Mouse (Mus musculus): ENCODE data around the gene Magt1. TPM values are rescaled to one million over a fixed set of nuclear protein-coding genes. Genes with fewer than 3 reads are reported as not detected.
"Not testable (repeated sequence)": the region's sequence is repeated elsewhere in the genome, so short reads cannot be mapped to it uniquely, and the experiment has no call there.

The Magt1 gene
- polyA plus RNA-seq, 1 experiment from 2014 or later = 63.6 TPM

- no peaks in the 10 kb centered on the region for H3K27me3 ChIP-seq (replicated peaks; ENCODE audit: control insufficient read depth, insufficient read depth, low read length)
- no peak overlapping the region for H3K9ac ChIP-seq (ENCODE audit: low read length)
- H3K9me3 ChIP-seq (ENCODE audit: control insufficient read depth, low read length) = no peaks in the 10 kb centered on the region
- H3K36me3 ChIP-seq (ENCODE audit: control insufficient read depth, insufficient read depth, low read length) = no peaks in the 10 kb centered on the region
- H3K4me3 ChIP-seq (ENCODE audit: low read depth, low read length) = peak overlapping the region; percentile 22
- DNase-seq (ENCODE audit: low spot score) (no peak), ATAC-seq (replicated peaks; ENCODE audit: low FRiP score, low TSS enrichment, low read depth) (no peak)
- WGBS = 68% methylated on average over 3 of the region's 3 CpGs
- no peaks in the 10 kb centered on the region; the same call in 1 of the 2 replicates for H3K4me1 ChIP-seq (replicated peaks; ENCODE audit: control insufficient read depth, insufficient read depth, low read length)
- H3K27ac ChIP-seq (ENCODE audit: low read depth) = peak overlapping the region; percentile 77; the same call in 1 of the 2 replicates
- H3K4me2 ChIP-seq (ENCODE audit: low read length) = peak overlapping the region; percentile 52
These were observed 853 bp upstream of the Magt1 start for GRCm38 (mm10) chrX:106012559-106012958.

DNA sequence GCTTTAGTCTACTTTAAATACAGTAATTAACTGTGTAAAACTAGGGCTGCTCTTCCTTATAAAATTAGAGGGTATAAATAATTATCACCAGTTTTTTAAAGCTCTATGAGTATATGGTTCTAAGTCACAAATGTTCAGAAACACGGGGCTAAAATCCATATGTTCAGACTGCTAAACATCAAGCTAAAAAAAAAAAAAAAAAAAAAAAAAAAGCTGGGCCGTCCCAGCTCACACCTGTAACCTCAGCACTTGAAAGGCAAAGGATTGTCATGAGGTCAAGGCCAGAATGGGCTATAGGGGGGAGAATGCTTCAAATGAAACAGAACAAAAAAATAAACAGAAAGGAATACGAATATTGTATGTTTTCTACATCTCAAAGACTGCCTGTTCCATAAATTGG is 944 bp downstream of the Magt1 start:
- Histone ChIP-seq H3K4me1 (replicated peaks; ENCODE audit: control insufficient read depth, insufficient read depth, low read length) (no peaks in the 10 kb centered on the region), H3K27ac (ENCODE audit: low read depth) (no peak overlapping the region), H3K27me3 (replicated peaks; ENCODE audit: control insufficient read depth, insufficient read depth, low read length) (no peaks in the 10 kb centered on the region), H3K4me3 (ENCODE audit: low read depth, low read length) (peak overlapping the region; percentile 56), H3K9ac (ENCODE audit: low read length) (no peak overlapping the region; the same call in 1 of the 2 replicates), H3K9me3 (ENCODE audit: control insufficient read depth, low read length) (no peaks in the 10 kb centered on the region), H3K36me3 (ENCODE audit: control insufficient read depth, insufficient read depth, low read length) (no peaks in the 10 kb centered on the region), H3K4me2 (ENCODE audit: low read length) (peak overlapping the region; percentile 52)
- 15% methylated on average over 3 of the region's 3 CpGs for WGBS
- DNase-seq (ENCODE audit: low spot score) (no peak), ATAC-seq (replicated peaks; ENCODE audit: low FRiP score, low TSS enrichment, low read depth) (no peak)

- Histone ChIP-seq H3K9me3 (ENCODE audit: control insufficient read depth, low read length) (no peaks in the 10 kb centered on the region), H3K4me2 (ENCODE audit: low read length) (no peak overlapping the region), H3K9ac (ENCODE audit: low read length) (no peak overlapping the region), H3K27me3 (replicated peaks; ENCODE audit: control insufficient read depth, insufficient read depth, low read length) (no peaks in the 10 kb centered on the region), H3K4me1 (replicated peaks; ENCODE audit: control insufficient read depth, insufficient read depth, low read length) (no peaks in the 10 kb centered on the region), H3K27ac (ENCODE audit: low read depth) (no peak overlapping the region), H3K36me3 (ENCODE audit: control insufficient read depth, insufficient read depth, low read length) (peaks cover 5% of the 10 kb centered on the region; the same call in 1 of the 2 replicates), H3K4me3 (ENCODE audit: low read depth, low read length) (no peak overlapping the region)
- ATAC-seq (replicated peaks; ENCODE audit: low FRiP score, low TSS enrichment, low read depth) (no peak), DNase-seq (ENCODE audit: low spot score) (no peak)
- WGBS = 66% methylated on average over 1 of the region's 1 CpGs
These were observed 10.1 kb downstream of the Magt1 start for GRCm38 (mm10) chrX:106001605-106002004.

- WGBS = 80% methylated on average over 14 of the region's 14 CpGs
- ATAC-seq (replicated peaks; ENCODE audit: low FRiP score, low TSS enrichment, low read depth); H3K9ac ChIP-seq (ENCODE audit: low read length); H3K36me3 ChIP-seq (ENCODE audit: control insufficient read depth, insufficient read depth, low read length); DNase-seq (ENCODE audit: low spot score); H3K4me3 ChIP-seq (ENCODE audit: low read depth, low read length); H3K27ac ChIP-seq (ENCODE audit: low read depth); H3K27me3 ChIP-seq (replicated peaks; ENCODE audit: control insufficient read depth, insufficient read depth, low read length); H3K4me1 ChIP-seq (replicated peaks; ENCODE audit: control insufficient read depth, insufficient read depth, low read length); H3K4me2 ChIP-seq (ENCODE audit: low read length); H3K9me3 ChIP-seq (ENCODE audit: control insufficient read depth, low read length): not testable (repeated sequence)
These were observed 54.6 kb downstream of the Magt1 start for GRCm38 (mm10) chrX:105957091-105957490.

GRCm38 (mm10) chrX:105953999-105954398 is 57.7 kb downstream of the Magt1 start:
- H3K27me3 ChIP-seq (replicated peaks; ENCODE audit: control insufficient read depth, insufficient read depth, low read length) = no peaks in the 10 kb centered on the region
- H3K4me2 ChIP-seq (ENCODE audit: low read length) = no peak overlapping the region
- DNase-seq (ENCODE audit: low spot score) = no peak
- no peak for ATAC-seq (replicated peaks; ENCODE audit: low FRiP score, low TSS enrichment, low read depth)
- H3K9ac ChIP-seq (ENCODE audit: low read length) = no peak overlapping the region
- H3K36me3 ChIP-seq (ENCODE audit: control insufficient read depth, insufficient read depth, low read length) = no peaks in the 10 kb centered on the region
- no peak overlapping the region for H3K27ac ChIP-seq (ENCODE audit: low read depth)
- no peaks in the 10 kb centered on the region for H3K4me1 ChIP-seq (replicated peaks; ENCODE audit: control insufficient read depth, insufficient read depth, low read length)
- WGBS = 75% methylated on average over 2 of the region's 2 CpGs
- no peak overlapping the region for H3K4me3 ChIP-seq (ENCODE audit: low read depth, low read length)
- H3K9me3 ChIP-seq (ENCODE audit: control insufficient read depth, low read length) = no peaks in the 10 kb centered on the region

GRCm38 (mm10) chrX:105946357-105946756 is 65.3 kb downstream of the Magt1 start:
- 48% methylated on average over 1 of the region's 1 CpGs for WGBS
- no peak overlapping the region for H3K4me3 ChIP-seq (ENCODE audit: low read depth, low read length)
- H3K4me2 ChIP-seq (ENCODE audit: low read length) = no peak overlapping the region
- H3K9ac ChIP-seq (ENCODE audit: low read length) = no peak overlapping the region
- DNase-seq (ENCODE audit: low spot score) = no peak
- no peaks in the 10 kb centered on the region for H3K4me1 ChIP-seq (replicated peaks; ENCODE audit: control insufficient read depth, insufficient read depth, low read length)
- ATAC-seq (replicated peaks; ENCODE audit: low FRiP score, low TSS enrichment, low read depth) = no peak
- H3K36me3 ChIP-seq (ENCODE audit: control insufficient read depth, insufficient read depth, low read length) = no peaks in the 10 kb centered on the region
- no peaks in the 10 kb centered on the region for H3K27me3 ChIP-seq (replicated peaks; ENCODE audit: control insufficient read depth, insufficient read depth, low read length)
- no peaks in the 10 kb centered on the region for H3K9me3 ChIP-seq (ENCODE audit: control insufficient read depth, low read length)
- H3K27ac ChIP-seq (ENCODE audit: low read depth) = no peak overlapping the region

DNA sequence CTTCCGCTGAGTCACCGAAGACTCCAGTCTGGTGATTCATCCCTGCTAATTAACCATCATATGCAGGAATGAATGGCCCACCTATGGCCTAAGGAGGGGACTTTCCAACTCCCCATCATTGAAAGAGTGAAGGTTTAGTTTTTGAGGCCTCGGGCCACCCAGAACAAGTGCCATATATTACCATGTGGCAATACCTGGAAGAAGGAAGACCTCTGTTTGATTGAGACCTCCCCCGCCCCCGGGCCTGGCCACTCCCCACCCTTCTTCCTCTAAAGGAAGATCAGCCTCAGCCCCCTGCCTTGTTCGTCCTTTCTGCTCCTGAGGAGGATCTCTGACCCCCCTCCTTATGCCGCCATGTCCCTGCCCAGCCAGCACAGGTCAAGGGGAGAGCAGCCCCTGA is 72.5 kb downstream of the Magt1 start:
- Histone ChIP-seq H3K4me3 (ENCODE audit: low read depth, low read length) (no peak overlapping the region), H3K9me3 (ENCODE audit: control insufficient read depth, low read length) (no peaks in the 10 kb centered on the region), H3K36me3 (ENCODE audit: control insufficient read depth, insufficient read depth, low read length) (no peaks in the 10 kb centered on the region), H3K27ac (ENCODE audit: low read depth) (no peak overlapping the region), H3K4me2 (ENCODE audit: low read length) (no peak overlapping the region), H3K4me1 (replicated peaks; ENCODE audit: control insufficient read depth, insufficient read depth, low read length) (no peaks in the 10 kb centered on the region), H3K9ac (ENCODE audit: low read length) (no peak overlapping the region), H3K27me3 (replicated peaks; ENCODE audit: control insufficient read depth, insufficient read depth, low read length) (no peaks in the 10 kb centered on the region)
- ATAC-seq (replicated peaks; ENCODE audit: low FRiP score, low TSS enrichment, low read depth) (no peak), DNase-seq (ENCODE audit: low spot score) (no peak)
- 85% methylated on average over 7 of the region's 7 CpGs for WGBS

- Histone ChIP-seq H3K27ac (ENCODE audit: low read depth) (no peak overlapping the region), H3K4me2 (ENCODE audit: low read length) (no peak overlapping the region), H3K9me3 (ENCODE audit: control insufficient read depth, low read length) (no peaks in the 10 kb centered on the region), H3K4me1 (replicated peaks; ENCODE audit: control insufficient read depth, insufficient read depth, low read length) (no peaks in the 10 kb centered on the region), H3K27me3 (replicated peaks; ENCODE audit: control insufficient read depth, insufficient read depth, low read length) (no peaks in the 10 kb centered on the region), H3K9ac (ENCODE audit: low read length) (no peak overlapping the region), H3K4me3 (ENCODE audit: low read depth, low read length) (no peak overlapping the region), H3K36me3 (ENCODE audit: control insufficient read depth, insufficient read depth, low read length) (no peaks in the 10 kb centered on the region)
- WGBS = 63% methylated on average over 2 of the region's 2 CpGs
- no peak for DNase-seq (ENCODE audit: low spot score)
- ATAC-seq (replicated peaks; ENCODE audit: low FRiP score, low TSS enrichment, low read depth) = no peak
These were observed 74.0 kb downstream of the Magt1 start for GRCm38 (mm10) chrX:105937736-105938135.

- ATAC-seq (replicated peaks; ENCODE audit: low FRiP score, low TSS enrichment, low read depth) (no peak), DNase-seq (ENCODE audit: low spot score) (no peak)
These were observed 77.4 kb downstream of the Magt1 start for GRCm38 (mm10) chrX:105934341-105934740.

More at GRCm38 (mm10) chrX:105934341-105934740, 77.4 kb downstream of the Magt1 start:
- Histone ChIP-seq H3K36me3 (ENCODE audit: control insufficient read depth, insufficient read depth, low read length) (no peaks in the 10 kb centered on the region), H3K27me3 (replicated peaks; ENCODE audit: control insufficient read depth, insufficient read depth, low read length) (no peaks in the 10 kb centered on the region), H3K9me3 (ENCODE audit: control insufficient read depth, low read length) (no peaks in the 10 kb centered on the region), H3K4me2 (ENCODE audit: low read length) (no peak overlapping the region), H3K9ac (ENCODE audit: low read length) (no peak overlapping the region), H3K4me1 (replicated peaks; ENCODE audit: control insufficient read depth, insufficient read depth, low read length) (no peaks in the 10 kb centered on the region), H3K27ac (ENCODE audit: low read depth) (no peak overlapping the region), H3K4me3 (ENCODE audit: low read depth, low read length) (no peak overlapping the region)
- 43% methylated on average over 5 of the region's 5 CpGs for WGBS

All from intestine, embryonic 14.5 days (tissue).